Mouse (Mus musculus) v-Abl transformed pro-B cells (cell line): ENCODE measurements around the gene Pnpla3.

Source experiments
- in situ Hi-C, 2 experiments: fragments of 400-800 bp; cut with MboI; formaldehyde crosslinking; loops; one replicate each; pipeline ENCODE4 v1.15.1; 2025; ENCODE audit not compliant: unreplicated experiment in 2 of 2

Pnpla3 gene

GRCm38 (mm10) chr15:84169511-84169910, 1.9 kb downstream of the Pnpla3 start:
- in situ Hi-C loops: no loop called here

DNA sequence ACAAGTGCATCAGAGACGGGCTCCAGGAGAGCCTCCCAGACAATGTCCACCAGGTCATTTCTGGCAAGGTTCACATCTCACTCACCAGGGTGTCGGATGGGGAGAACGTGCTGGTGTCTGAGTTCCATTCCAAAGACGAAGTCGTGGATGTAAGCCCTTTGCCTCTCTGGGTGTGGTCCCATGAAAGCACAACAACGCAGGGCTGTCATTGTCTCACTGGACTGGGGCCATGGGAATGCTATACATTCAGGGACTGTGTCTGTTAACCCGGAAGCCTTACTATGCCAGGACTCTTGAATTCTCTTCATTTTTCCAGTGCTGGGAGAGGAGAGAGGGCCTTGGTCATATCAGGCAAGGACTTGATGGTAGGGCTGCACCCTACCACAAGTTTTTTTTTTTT, 3.5 kb downstream of the Pnpla3 start:
- in situ Hi-C loops: no loop called here

DNA sequence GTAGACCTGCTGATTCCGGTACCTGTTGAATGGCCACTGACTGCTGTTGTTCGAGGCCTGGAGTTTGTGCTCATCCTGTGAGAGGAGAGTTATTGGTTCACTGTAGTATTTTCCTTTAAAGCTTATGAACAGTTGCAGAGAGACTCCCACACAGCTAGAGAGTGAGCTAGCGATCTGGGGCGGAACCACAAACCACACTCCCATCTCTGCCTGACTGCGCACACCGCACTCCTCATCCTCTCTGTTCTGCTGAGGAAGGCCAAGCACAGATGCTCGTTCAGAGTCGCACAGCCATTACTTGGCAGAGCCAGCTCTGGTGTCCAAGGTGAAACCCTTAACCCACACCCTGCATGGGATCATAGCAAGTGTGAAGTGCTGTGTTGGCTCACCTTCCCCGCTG, 11.1 kb downstream of the Pnpla3 start:
- in situ Hi-C loops: no loop called here

DNA sequence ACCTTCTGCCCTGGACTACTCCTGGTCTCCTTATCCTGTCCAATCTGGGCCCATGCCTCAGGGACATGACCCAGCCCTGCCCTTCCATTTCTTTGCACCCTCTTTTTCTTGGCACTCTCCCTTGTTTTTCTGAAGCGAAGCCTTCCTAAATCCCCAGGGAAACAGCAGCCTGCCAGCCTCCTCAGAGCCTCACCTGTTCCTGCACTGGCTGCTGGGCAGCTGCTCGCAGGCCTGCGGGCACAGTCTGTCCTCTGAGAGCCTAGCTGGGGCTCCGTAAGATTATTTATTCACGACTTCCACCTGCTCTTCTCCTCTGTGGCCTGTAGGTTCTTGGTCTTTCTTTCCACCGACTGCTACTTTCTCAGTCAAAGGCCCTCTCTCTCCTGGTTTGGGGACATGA, 14.4 kb downstream of the Pnpla3 start:
- in situ Hi-C loops: no loop called here

DNA sequence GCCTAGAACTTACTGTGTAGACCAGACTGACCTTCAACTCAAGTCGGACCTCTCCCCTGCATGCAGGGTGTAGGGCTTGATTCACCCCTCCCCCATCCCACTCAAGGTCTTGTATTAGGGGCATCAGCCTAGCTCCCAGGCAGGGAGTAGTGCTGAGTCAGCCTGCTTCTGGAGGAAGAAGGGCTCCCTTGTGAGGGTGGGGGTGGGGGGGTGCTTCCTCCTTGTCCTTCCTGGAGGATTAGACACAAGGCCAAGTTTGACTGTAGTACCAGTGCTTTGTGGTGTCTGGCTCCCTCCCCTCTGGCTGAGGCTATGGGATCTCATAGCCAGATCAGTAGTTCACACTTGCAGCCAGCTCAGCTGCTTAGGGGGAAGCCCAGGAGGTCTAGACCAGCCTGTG, 16.3 kb downstream of the Pnpla3 start:
- in situ Hi-C loops: no loop called here

- in situ Hi-C loops: no loop called here
Observed at GRCm38 (mm10) chr15:84186196-84186595, 18.6 kb downstream of the Pnpla3 start.

DNA sequence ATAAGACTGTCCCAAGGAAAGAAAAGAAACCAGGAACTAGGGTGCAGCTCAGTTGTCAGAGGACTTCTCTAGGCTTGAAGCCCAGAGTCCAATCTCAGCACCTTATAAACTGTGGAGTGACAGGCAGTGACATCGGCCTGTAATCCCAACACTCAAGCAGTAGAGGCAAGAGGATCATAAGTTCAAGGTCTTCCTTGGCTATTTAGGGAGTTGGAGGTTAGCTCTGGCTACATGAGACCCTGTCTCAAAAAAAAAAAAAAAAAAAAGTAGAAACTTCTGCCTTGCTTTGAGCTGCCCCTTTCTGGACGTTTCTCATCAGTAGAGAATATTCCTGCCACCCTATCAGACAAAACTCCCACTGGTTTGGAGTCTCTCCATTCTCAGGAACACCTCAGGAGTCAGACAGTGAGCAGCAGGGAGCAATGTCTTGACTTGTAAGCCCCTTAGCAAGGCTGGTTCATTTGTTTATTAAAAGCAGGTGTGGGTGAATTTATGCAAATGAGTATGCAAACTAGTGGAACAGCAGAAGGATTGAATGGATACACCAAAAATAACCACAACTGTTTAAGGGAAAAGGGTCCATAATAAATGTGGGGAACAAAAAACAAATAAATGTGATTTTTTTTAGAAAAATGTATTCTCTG, 21.4 kb downstream of the Pnpla3 start:
- in situ Hi-C loops: no loop called here

DNA sequence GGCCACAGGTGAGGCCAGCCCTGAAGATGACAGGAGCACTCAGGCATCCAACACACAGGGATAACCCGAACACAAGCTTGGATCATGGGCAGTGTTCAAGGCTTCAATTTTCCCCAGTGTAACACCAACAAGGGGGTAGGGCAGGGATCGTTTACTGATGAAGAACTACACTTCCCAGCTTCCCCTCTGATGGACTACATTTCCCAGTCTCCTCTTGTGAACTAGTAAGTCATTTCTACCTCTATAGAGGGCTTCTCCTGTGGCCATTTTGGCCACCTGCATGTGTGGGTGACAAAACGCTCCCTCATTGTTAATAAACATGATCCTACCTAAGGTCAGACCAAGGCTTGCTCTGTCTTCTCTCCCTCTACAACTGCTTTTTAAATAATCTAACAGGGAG, 22.2 kb downstream of the Pnpla3 start:
- in situ Hi-C loops: no loop called here

DNA sequence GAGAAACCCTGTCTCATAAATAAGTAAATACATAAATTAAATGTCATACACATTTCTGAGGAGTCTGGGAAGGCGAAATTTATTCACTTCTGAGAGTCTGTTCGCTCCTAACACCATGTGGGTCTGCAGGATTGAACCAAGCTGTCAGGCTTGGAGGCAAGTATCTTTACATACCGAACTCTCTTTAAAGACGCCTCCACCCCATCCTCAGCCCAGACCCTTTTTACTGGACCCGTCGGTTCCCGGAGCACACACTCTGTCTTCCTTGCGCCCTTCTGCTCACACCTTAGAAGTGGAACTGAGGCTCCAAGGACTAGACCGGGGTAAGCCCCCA, 24.1 kb downstream of the Pnpla3 start:
- in situ Hi-C loops: no loop called here

GRCm38 (mm10) chr15:84192058-84192791, 24.6 kb downstream of the Pnpla3 start, which contains the start of gene Samm50:
Gene Samm50 (plus strand): TSS chr15:84192241.
- in situ Hi-C loops: no loop called here

DNA sequence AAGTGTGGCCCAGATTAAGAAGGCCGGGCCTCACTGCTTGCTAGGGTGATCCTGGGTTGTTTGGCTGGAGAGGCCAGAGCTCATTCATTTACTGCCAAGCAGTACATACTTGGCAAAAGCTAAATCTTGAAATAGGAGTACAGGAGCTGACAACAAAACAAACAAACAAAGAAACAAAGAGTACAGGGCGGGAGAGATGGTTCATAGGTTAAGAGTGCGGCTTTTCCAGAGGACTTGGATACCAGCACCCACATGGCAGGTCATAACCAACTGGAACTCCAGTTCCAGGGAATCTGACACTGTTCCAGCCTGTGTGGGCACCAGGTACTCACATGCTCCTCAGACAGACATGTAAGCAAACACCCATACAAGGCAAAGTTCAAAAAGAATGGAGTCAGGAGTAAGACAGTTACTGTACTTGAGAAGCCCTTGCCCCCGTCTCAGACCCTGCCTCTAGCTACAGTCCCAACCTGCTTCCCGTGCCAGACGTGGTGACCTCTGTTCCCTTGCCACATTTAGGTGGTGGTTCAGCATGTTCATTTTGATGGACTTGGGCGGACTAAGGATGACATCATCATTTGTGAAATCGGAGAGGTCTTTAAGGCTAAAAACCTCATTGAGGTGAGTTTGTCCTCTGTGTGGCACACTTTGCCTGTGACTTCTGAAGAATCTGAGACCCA, 29.0 kb downstream of the Pnpla3 start:
- in situ Hi-C loops: no loop called here

GRCm38 (mm10) chr15:84207327-84207726, 39.7 kb downstream of the Pnpla3 start:
- in situ Hi-C loops: no loop called here

DNA sequence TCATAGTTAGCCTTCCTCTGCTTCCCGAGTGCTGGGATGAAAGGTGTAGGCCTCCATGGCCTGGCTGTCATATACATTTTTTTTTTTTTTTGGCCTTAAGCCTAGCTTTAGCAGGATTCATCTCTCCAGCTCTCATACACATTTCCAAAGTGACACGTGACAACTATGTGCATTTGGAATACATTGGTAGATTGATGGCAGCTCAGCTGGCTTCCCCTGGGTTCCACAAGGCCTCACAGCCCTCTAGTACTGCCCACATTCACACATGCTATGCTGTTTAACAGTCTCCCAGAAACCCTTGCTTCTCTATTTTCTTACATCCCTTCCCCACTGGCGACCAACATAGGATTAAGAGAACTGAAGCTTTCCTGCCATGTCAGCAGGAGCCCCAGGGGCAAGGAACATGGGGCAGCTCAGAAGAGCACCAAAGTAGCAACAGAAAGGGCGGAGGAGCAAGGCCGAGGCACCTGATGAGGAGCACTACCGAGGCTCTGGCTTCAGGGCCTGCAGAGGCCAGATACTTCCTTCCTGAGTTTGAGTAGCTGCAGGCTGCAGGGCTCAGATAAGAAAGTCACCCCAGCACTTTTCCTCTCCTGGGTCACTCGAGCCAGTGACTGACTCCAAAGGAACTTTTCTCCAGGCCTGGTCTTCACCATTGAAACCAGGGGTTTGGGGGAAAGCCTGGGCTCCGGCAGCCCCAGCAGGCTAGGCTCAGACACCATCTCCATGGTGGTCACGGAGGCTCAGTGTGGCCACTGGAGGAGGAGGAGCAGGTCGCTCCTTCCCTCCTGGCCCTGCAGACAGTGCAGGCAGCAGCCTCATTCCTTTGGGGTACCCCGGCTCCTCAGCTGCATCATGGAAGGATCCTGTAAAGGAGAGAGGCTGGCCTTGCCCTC, 42.1 kb downstream of the Pnpla3 start:
- in situ Hi-C loops: loop anchor here in 1 of 2 experiments (5.0 to 10.0 kb wide), 3 partner anchors 73 to 403 kb away; no protein-coding TSS in a partner anchor

GRCm38 (mm10) chr15:84210461-84210860, 42.8 kb downstream of the Pnpla3 start:
- in situ Hi-C loops: loop anchor here in 1 of 2 experiments (5.0 to 10.0 kb wide), 3 partner anchors 72 to 402 kb away; no protein-coding TSS in a partner anchor

- in situ Hi-C loops: loop anchor here in 1 of 2 experiments (5.0 to 10.0 kb wide), 3 partner anchors 71 to 401 kb away; no protein-coding TSS in a partner anchor
Observed at GRCm38 (mm10) chr15:84210941-84211340, 43.3 kb downstream of the Pnpla3 start.

- in situ Hi-C loops: loop anchor here in 1 of 2 experiments (5.0 to 10.0 kb wide), 3 partner anchors 71 to 401 kb away; no protein-coding TSS in a partner anchor
Observed at GRCm38 (mm10) chr15:84211564-84211963, 43.9 kb downstream of the Pnpla3 start.

- in situ Hi-C loops: loop anchor here in 1 of 2 experiments (5.0 to 10.0 kb wide), 3 partner anchors 70 to 400 kb away; no protein-coding TSS in a partner anchor
Observed at GRCm38 (mm10) chr15:84212031-84212755, 44.6 kb downstream of the Pnpla3 start.

DNA sequence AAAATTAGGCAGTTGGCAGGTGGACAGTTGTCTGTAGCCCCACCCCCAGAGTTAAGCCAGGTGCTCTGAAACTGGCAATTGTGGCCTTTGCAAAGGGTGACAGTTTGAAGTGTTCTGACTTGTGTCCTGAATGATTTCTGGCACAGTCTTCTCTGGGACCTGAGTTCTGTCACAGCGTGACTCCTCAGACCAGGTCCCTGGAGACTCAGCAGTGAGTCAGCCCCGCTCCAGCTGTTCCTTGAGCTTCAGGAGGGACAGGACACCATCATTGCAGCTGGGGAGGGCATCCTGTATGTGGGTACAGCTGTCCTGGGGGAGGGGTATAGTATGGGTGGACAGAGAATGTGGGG, 45.1 kb downstream of the Pnpla3 start:
- in situ Hi-C loops: loop anchor here in 1 of 2 experiments (5.0 to 10.0 kb wide), 3 partner anchors 70 to 400 kb away; no protein-coding TSS in a partner anchor

GRCm38 (mm10) chr15:84213162-84213739, 45.6 kb downstream of the Pnpla3 start:
- in situ Hi-C loops: loop anchor here in 1 of 2 experiments (5.0 to 10.0 kb wide), 3 partner anchors 69 to 399 kb away; no protein-coding TSS in a partner anchor
